Mouse (Mus musculus): ENCODE results near the gene Rab3ip.

The Rab3ip gene

GRCm38 (mm10) chr10:116871329-116872015 lies 79.1 kb downstream of the Rab3ip start:
- DNase-seq (ENCODE audit: low read depth, low spot score) = no peak

- DNase-seq (ENCODE audit: low read depth, low spot score) = no peak
Observed at GRCm38 (mm10) chr10:116870819-116871218, 79.8 kb downstream of the Rab3ip start.
